Mouse (Mus musculus): ENCODE measurements around the gene Ahdc1. TPM values are rescaled to one million over a fixed set of nuclear protein-coding genes. Genes with fewer than 3 reads are reported as not detected.

Gene Ahdc1
- polyA plus RNA-seq, 1 experiment from 2014 or later = 9.0 TPM

- WGBS = 93% methylated on average over 5 of the region's 5 CpGs
- no peaks in the 10 kb centered on the region for H3K9me3 ChIP-seq
These were observed 59.8 kb downstream of the Ahdc1 start for GRCm38 (mm10) chr4:133070821-133071372.

GRCm38 (mm10) chr4:133073192-133073591 is 62.1 kb downstream of the Ahdc1 start:
- Histone ChIP-seq H3K36me3 (peaks cover 73% of the 10 kb centered on the region), H3K27ac (peak overlapping the region; percentile 73), H3K4me3 (no peak overlapping the region), H3K9me3 (no peaks in the 10 kb centered on the region), H3K27me3 (ENCODE audit: insufficient read depth, poor library complexity, severe bottlenecking) (no peaks in the 10 kb centered on the region), H3K4me1 (replicated peaks) (peaks cover 84% of the 10 kb centered on the region)
- 60% methylated on average over 8 of the region's 8 CpGs for WGBS
- no peak for DNase-seq (ENCODE audit: low spot score)

More at GRCm38 (mm10) chr4:133070821-133071372, 59.8 kb downstream of the Ahdc1 start:
- DNase-seq (ENCODE audit: low spot score) = no peak
- Histone ChIP-seq H3K4me1 (replicated peaks) (peaks cover 69% of the 10 kb centered on the region), H3K4me3 (no peak overlapping the region), H3K27ac (no peak overlapping the region), H3K36me3 (peaks cover 80% of the 10 kb centered on the region), H3K27me3 (ENCODE audit: insufficient read depth, poor library complexity, severe bottlenecking) (no peaks in the 10 kb centered on the region)

GRCm38 (mm10) chr4:133074070-133074819 is 63.2 kb downstream of the Ahdc1 start:
- WGBS = 29% methylated on average over 9 of the region's 9 CpGs
- Histone ChIP-seq H3K9me3 (no peaks in the 10 kb centered on the region), H3K4me3 (peak overlapping the region; percentile 16; the same call in 1 of the 2 replicates), H3K27ac (peak overlapping the region; percentile 73), H3K36me3 (peaks cover 73% of the 10 kb centered on the region), H3K27me3 (ENCODE audit: insufficient read depth, poor library complexity, severe bottlenecking) (no peaks in the 10 kb centered on the region), H3K4me1 (replicated peaks) (peaks cover 86% of the 10 kb centered on the region)
- no peak for DNase-seq (ENCODE audit: low spot score)

GRCm38 (mm10) chr4:133074894-133075572 is 64.0 kb downstream of the Ahdc1 start:
- 65% methylated on average over 8 of the region's 8 CpGs for WGBS
- Histone ChIP-seq H3K27me3 (ENCODE audit: insufficient read depth, poor library complexity, severe bottlenecking) (no peaks in the 10 kb centered on the region), H3K36me3 (peaks cover 71% of the 10 kb centered on the region), H3K9me3 (no peaks in the 10 kb centered on the region), H3K4me1 (replicated peaks) (peaks cover 87% of the 10 kb centered on the region), H3K27ac (peak overlapping the region; percentile 73), H3K4me3 (no peak overlapping the region)
- DNase-seq (ENCODE audit: low spot score) = no peak

- Histone ChIP-seq H3K27me3 (ENCODE audit: insufficient read depth, poor library complexity, severe bottlenecking) (peaks cover under 1% of the 10 kb centered on the region; the same call in 1 of the 2 replicates), H3K4me1 (replicated peaks) (peaks cover 52% of the 10 kb centered on the region), H3K9me3 (no peaks in the 10 kb centered on the region), H3K4me3 (peak overlapping the region; percentile 4; the same call in 1 of the 2 replicates), H3K27ac (peak overlapping the region; percentile 56), H3K36me3 (peaks cover 40% of the 10 kb centered on the region)
- DNase-seq (ENCODE audit: low spot score) = no peak
- 59% methylated on average over 5 of the region's 5 CpGs for WGBS
These were observed 67.9 kb downstream of the Ahdc1 start for GRCm38 (mm10) chr4:133078947-133079346.

- Histone ChIP-seq H3K4me3 (no peak overlapping the region), H3K36me3 (peaks cover 38% of the 10 kb centered on the region), H3K27me3 (ENCODE audit: insufficient read depth, poor library complexity, severe bottlenecking) (peaks cover 7% of the 10 kb centered on the region; the same call in 1 of the 2 replicates), H3K4me1 (replicated peaks) (peaks cover 52% of the 10 kb centered on the region), H3K9me3 (no peaks in the 10 kb centered on the region), H3K27ac (0 out of 2 replicates have a peak overlapping the region, but pooled peaks have one; percentile 56)
- 54% methylated on average over 7 of the region's 7 CpGs for WGBS
- DNase-seq (ENCODE audit: low spot score) = no peak
These were observed 68.5 kb downstream of the Ahdc1 start for GRCm38 (mm10) chr4:133079416-133080113.

- 94% methylated on average over 3 of the region's 3 CpGs for WGBS
- H3K4me3 ChIP-seq = no peak overlapping the region
- peaks cover 20% of the 10 kb centered on the region for H3K27me3 ChIP-seq (ENCODE audit: insufficient read depth, poor library complexity, severe bottlenecking)
- no peak for DNase-seq (ENCODE audit: low spot score)
- H3K9me3 ChIP-seq = no peaks in the 10 kb centered on the region
- H3K4me1 ChIP-seq (replicated peaks) = peaks cover 55% of the 10 kb centered on the region
- peaks cover 32% of the 10 kb centered on the region for H3K36me3 ChIP-seq
- H3K27ac ChIP-seq = no peak overlapping the region
These were observed 69.8 kb downstream of the Ahdc1 start for GRCm38 (mm10) chr4:133080862-133081261.

- WGBS = 92% methylated on average over 6 of the region's 6 CpGs
- peaks cover 33% of the 10 kb centered on the region for H3K27me3 ChIP-seq (ENCODE audit: insufficient read depth, poor library complexity, severe bottlenecking)
- peaks cover 60% of the 10 kb centered on the region for H3K4me1 ChIP-seq (replicated peaks)
- H3K36me3 ChIP-seq = peaks cover 27% of the 10 kb centered on the region
- no peak overlapping the region for H3K27ac ChIP-seq
- H3K4me3 ChIP-seq = no peak overlapping the region
- H3K9me3 ChIP-seq = no peaks in the 10 kb centered on the region
- DNase-seq (ENCODE audit: low spot score) = no peak
These were observed 71.2 kb downstream of the Ahdc1 start for GRCm38 (mm10) chr4:133082216-133082773.

- 23% methylated on average over 3 of the region's 3 CpGs for WGBS
- H3K27ac ChIP-seq = peak overlapping the region; percentile 63
- DNase-seq (ENCODE audit: low spot score) = peak; percentile 39
- peaks cover 10% of the 10 kb centered on the region; the same call in 1 of the 2 replicates for H3K36me3 ChIP-seq
- peak overlapping the region; percentile 55; the same call in 1 of the 2 replicates for H3K4me3 ChIP-seq
- no peaks in the 10 kb centered on the region for H3K9me3 ChIP-seq
- H3K4me1 ChIP-seq (replicated peaks) = peaks cover 52% of the 10 kb centered on the region
- H3K27me3 ChIP-seq (ENCODE audit: insufficient read depth, poor library complexity, severe bottlenecking) = peaks cover 35% of the 10 kb centered on the region
These were observed 73.2 kb downstream of the Ahdc1 start for GRCm38 (mm10) chr4:133083991-133084861.

GRCm38 (mm10) chr4:133085011-133085782 is 74.1 kb downstream of the Ahdc1 start:
- H3K4me3 ChIP-seq = peak overlapping the region; percentile 55
- 2% methylated on average over 53 of the region's 53 CpGs for WGBS
- peaks cover 35% of the 10 kb centered on the region for H3K27me3 ChIP-seq (ENCODE audit: insufficient read depth, poor library complexity, severe bottlenecking)
- DNase-seq (ENCODE audit: low spot score) = peak; percentile 43
- peaks cover 52% of the 10 kb centered on the region for H3K4me1 ChIP-seq (replicated peaks)
- H3K9me3 ChIP-seq = no peaks in the 10 kb centered on the region
- H3K36me3 ChIP-seq = peaks cover 3% of the 10 kb centered on the region; the same call in 1 of the 2 replicates
- H3K27ac ChIP-seq = peak overlapping the region; percentile 63

- DNase-seq (ENCODE audit: low spot score) = peak; percentile 56
- Histone ChIP-seq H3K4me1 (replicated peaks) (peaks cover 59% of the 10 kb centered on the region), H3K4me3 (peak overlapping the region; percentile 55), H3K9me3 (no peaks in the 10 kb centered on the region), H3K27me3 (ENCODE audit: insufficient read depth, poor library complexity, severe bottlenecking) (peaks cover 37% of the 10 kb centered on the region), H3K27ac (peak overlapping the region; percentile 63), H3K36me3 (no peaks in the 10 kb centered on the region)
- WGBS = 8% methylated on average over 12 of the region's 12 CpGs
These were observed 74.8 kb downstream of the Ahdc1 start for GRCm38 (mm10) chr4:133085783-133086342.
